Mouse (Mus musculus) erythroblast, adult 5-6 weeks (primary cell): ENCODE data around the gene Ltbp2. TPM values are rescaled to one million over a fixed set of nuclear protein-coding genes. Genes with fewer than 3 reads are reported as not detected.

Experiments
- ATAC-seq: replicated peaks from 2 replicates; pipeline ENCODE4 v1.8.0; 2016; ENCODE audit warnings: moderate number of reproducible peaks, mild to moderate bottlenecking, moderate TSS enrichment, inconsistent platforms; ENCODE audit not compliant: poor library complexity, low FRiP score, severe bottlenecking
- total RNA-seq, 2 experiments: library from RNA; stranded (forward) in 1 of 2; stranded (reverse) in 1 of 2; fragments of 150-400 nt in 1 of 2; fragments of 200-764, 138-1000 nt in 1 of 2; gene quantifications; 2 replicates each; pipeline versions ENCODE4 v1.2.3 to v1.2.4; 2015 to 2017; ENCODE audit warnings: low replicate concordance in 2 of 2

Gene Ltbp2
- 0.19 TPM in 1 of 2 replicates, not detected in the other for total RNA-seq (2015; ENCODE audit: low replicate concordance)
- 0.14 and 2.4 TPM in 2 replicates for total RNA-seq (2017; ENCODE audit: low replicate concordance)

GRCm38 (mm10) chr12:84876481-84877121 lies at the start of gene Ltbp2:
Gene Ltbp2 (minus strand): TSS chr12:84876532.
- peak; percentile 87 for ATAC-seq

DNA sequence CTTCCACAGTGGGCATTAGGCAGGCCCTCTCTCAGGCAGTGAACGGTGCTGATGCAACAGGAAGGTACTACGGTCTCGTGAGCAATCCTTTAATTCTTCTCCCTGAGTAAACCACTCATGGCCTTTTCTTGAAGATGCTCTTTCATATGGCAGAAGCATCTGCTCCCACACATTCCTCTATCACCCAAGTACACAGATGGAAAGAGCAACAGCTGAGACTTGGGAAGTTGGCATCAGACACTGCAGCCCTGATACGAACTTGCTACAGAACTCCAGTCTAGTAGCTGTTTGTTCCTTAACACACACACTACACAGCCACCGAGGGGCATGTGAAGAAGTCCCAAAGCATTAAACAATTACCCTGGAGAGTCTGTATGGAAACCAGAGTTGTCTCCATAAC lies 48.0 kb upstream of the Ltbp2 start:
- no peak for ATAC-seq

GRCm38 (mm10) chr12:84921881-84922419 lies 45.6 kb upstream of the Ltbp2 start:
- no peak for ATAC-seq

DNA sequence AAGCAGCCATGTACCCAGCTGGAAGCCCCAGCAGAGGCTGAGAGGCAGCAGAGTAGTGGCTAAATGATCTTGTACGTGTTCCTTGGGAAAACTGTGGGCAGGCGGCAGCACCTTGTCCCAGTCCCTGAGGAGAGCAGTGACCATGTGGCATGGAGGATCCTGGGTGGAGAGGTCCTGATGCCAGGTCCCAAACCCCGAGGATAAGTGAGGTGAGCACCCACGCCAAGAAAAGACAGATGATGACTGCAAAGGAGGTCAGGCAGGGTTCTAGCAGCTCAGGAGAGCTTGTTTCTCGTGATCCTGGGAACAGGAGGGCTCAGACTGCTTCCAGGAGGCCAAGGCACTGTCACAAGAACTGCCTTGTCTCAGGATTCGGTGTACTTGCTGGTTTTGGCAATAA lies 42.5 kb upstream of the Ltbp2 start:
- ATAC-seq, result no peak

DNA sequence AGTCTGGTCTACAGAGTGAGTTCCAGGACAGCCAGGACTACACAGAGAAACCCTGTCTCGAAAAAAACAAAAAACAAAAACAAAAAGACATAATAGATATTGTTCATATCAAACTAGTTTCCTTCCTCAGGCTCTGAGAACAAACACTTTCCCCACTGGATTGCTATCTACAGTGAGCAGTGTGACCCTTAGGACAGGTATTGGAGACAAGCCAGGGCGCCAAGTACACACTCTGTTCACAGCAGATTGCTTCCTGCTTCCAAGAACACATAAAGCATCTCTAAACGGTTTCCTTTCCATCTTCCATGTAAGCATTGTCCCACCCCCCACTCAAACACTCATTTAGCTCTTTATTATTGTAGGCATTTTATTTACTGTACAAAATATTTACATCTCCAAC lies 41.5 kb upstream of the Ltbp2 start:
- ATAC-seq, result no peak

DNA sequence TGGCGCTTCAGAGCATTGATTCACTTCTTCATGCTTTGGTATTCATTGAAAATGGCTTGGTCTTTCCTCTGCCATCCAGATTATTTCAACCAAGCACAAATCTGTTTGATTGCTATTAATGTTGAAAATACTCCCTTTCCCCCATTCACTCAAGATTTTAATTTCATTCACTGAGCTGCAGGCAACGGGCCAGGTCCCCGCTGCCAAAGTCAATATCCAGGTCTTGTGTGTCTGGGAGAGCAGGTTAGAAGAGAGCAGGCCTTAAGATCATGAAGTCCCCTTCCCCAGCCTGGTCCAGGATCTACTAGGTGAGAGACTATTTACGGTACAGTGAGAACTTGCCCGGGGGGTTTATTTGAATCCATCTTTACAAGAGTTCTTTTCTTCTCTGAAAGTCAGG lies 38.6 kb upstream of the Ltbp2 start:
- ATAC-seq, result no peak

- no peak for ATAC-seq
Measured at GRCm38 (mm10) chr12:84912652-84913104, 36.3 kb upstream of the Ltbp2 start.

- ATAC-seq, result no peak
Measured at GRCm38 (mm10) chr12:84911640-84912039, 35.3 kb upstream of the Ltbp2 start.

GRCm38 (mm10) chr12:84910066-84910465 lies 33.7 kb upstream of the Ltbp2 start:
- ATAC-seq, result no peak

- ATAC-seq, result no peak
Measured at GRCm38 (mm10) chr12:84907627-84908480, 31.5 kb upstream of the Ltbp2 start.

GRCm38 (mm10) chr12:84907024-84907626 lies 30.8 kb upstream of the Ltbp2 start:
- ATAC-seq, result no peak

DNA sequence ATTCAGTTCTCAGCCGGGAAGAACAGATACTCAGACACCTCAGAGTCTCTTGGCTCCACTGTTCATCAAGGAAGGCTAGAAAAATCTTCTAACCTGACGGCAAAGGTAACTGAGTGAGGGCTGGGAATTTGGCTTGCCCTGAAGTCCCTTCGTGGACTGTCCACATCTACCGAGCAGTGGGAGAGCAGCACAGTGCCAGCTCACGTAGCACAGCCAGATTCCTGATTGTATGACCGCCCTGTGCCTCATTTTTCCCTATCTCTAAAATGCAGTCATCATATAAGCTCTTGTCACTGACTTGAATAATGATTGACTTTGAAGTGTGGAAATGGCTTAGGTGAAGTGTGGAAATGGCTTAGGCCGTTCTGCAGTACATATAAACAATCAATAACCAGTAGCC lies 28.1 kb upstream of the Ltbp2 start:
- no peak for ATAC-seq

- ATAC-seq, result no peak
Measured at GRCm38 (mm10) chr12:84900317-84900716, 24.0 kb upstream of the Ltbp2 start.

GRCm38 (mm10) chr12:84897322-84897721 lies 21.0 kb upstream of the Ltbp2 start:
- no peak for ATAC-seq

DNA sequence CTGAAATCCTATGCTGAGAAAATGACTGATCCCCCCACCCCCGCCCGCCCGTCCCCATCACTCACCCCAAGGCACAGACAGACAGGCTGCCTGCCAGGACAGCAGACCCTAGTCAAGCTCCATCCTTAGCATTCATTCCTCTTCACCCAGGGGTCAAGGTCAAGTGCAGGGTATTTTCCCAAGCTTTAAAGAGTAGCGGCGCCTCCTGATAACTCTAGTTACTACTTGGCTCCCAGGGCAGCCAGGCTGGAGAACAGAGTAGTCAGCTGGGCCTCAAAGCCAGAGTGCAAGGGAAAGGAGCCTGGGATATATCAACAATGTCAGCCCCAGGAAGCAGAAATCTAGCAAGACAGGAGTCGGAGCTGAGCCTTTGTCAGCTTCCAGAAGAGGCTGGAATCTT lies 19.9 kb upstream of the Ltbp2 start:
- no peak for ATAC-seq

GRCm38 (mm10) chr12:84893648-84894628 lies 17.6 kb upstream of the Ltbp2 start:
- ATAC-seq, result no peak

DNA sequence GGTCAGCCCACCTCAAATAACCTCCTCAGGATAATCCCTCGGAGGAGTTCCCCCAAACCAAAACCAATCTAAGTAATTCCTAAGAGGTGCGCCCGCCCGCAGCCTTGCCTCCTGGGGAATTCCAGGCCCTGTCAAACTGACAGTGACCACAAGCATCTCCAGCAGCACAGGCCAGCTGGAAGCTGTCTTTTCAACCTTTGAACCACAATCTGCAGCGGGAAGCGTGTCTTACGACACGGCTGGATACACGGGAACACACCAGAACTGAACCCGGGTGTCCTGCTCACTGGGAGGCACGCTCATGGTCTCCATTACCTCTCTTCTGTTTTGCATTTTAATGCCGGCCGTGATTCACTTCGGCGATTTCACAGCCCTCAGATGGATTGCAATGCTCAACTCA lies 14.0 kb upstream of the Ltbp2 start:
- ATAC-seq, result no peak

GRCm38 (mm10) chr12:84885107-84885876 lies 9.0 kb upstream of the Ltbp2 start:
- ATAC-seq, result no peak
